Mouse (Mus musculus): ENCODE results near the gene Vapb.

- TF ChIP-seq CTCF (IDR thresholded peaks at IDR 0.05; ENCODE audit: low read depth, low read length) (no peak), POLR2A (IDR thresholded peaks at IDR 0.05; ENCODE audit: extremely low read depth, insufficient read depth, low read length) (no peak)
Measured at GRCm38 (mm10) chr2:173784366-173784765, 47.1 kb downstream of the Vapb start.
